8 mouse cellular contexts compared by ENCODE assay signal in genomic region chr8:47713171-47713663, GRCm38 (mm10). TPM values are rescaled to one million over a fixed set of nuclear protein-coding genes. Genes with fewer than 3 reads are reported as not detected.
DNase-seq lines count a peak whose midpoint lies in the region; ATAC-seq and TF ChIP-seq lines count a peak whose summit lies in the region.

No protein-coding gene starts in this region.

- H3K9ac ChIP-seq in liver, embryonic 11.5 days (ENCODE audit: low read depth, low read length) = peak overlapping the region; percentile 84

- H3K27ac ChIP-seq in cerebellum, adult 2 months (ENCODE audit: insufficient read depth, low read length) = peak overlapping the region; percentile 71
- H3K27ac ChIP-seq in hindbrain, embryonic 10.5 days = peak overlapping the region; percentile 96
- H3K27ac ChIP-seq in liver, embryonic 11.5 days (ENCODE audit: low read depth, low read length) = peak overlapping the region; percentile 96

- H3K9me3 ChIP-seq in hindbrain, embryonic 10.5 days = no peaks in the 10 kb centered on the region
- no peaks in the 10 kb centered on the region for H3K9me3 ChIP-seq in liver, embryonic 11.5 days (ENCODE audit: control insufficient read depth, low read length)

- peak overlapping the region; percentile 69 for H3K4me2 ChIP-seq in liver, embryonic 11.5 days
- peak overlapping the region; percentile 76 for H3K4me2 ChIP-seq in myocyte (ENCODE audit: low read depth)

- peak; percentile 53 for ATAC-seq in liver, embryonic 11.5 days (replicated peaks; ENCODE audit: low FRiP score)

- no peak for DNase-seq in cerebellum, adult 2 months
- no peak for DNase-seq in cerebellum, postnatal 14 days
- DNase-seq in 3T3-L1 (ENCODE audit: low read depth, low spot score) = peak; percentile 56
- peak; percentile 53 for DNase-seq in c-Kit-positive CD71-positive TER-119-positive erythroid progenitor cells, embryonic 14.5 days (ENCODE audit: low spot score)
- DNase-seq in hindbrain, embryonic 10.5 days (ENCODE audit: low spot score) = no peak
- DNase-seq in liver, embryonic 11.5 days (ENCODE audit: low spot score) = peak; percentile 76
- no peak for DNase-seq in cerebellum, adult 9-11 months

- H3K4me3 ChIP-seq in cerebellum, adult 2 months (replicated peaks; ENCODE audit: insufficient read depth, low read depth, low read length) = peak overlapping the region; percentile 63
- H3K4me3 ChIP-seq in hindbrain, embryonic 10.5 days = peak overlapping the region; percentile 96
- peak overlapping the region; percentile 96 for H3K4me3 ChIP-seq in liver, embryonic 11.5 days (ENCODE audit: low read depth, low read length)
- peak overlapping the region; percentile 65 for H3K4me3 ChIP-seq in myocyte

- no peak for TF ChIP-seq CTCF in cerebellum, adult 2 months (IDR thresholded peaks at IDR 0.05; ENCODE audit: borderline replicate concordance, insufficient read depth, low read depth, low read length)

- WGBS in cerebellum, adult 2 months = 0% methylated on average over 43 of the region's 44 CpGs
- under 1% methylated on average over 44 of the region's 44 CpGs for WGBS in hindbrain, embryonic 10.5 days
- under 1% methylated on average over 44 of the region's 44 CpGs for WGBS in liver, embryonic 11.5 days

- H3K27me3 ChIP-seq in cerebellum, adult 2 months (ENCODE audit: control insufficient read depth, insufficient read depth, low read length) = no peaks in the 10 kb centered on the region
- no peaks in the 10 kb centered on the region for H3K27me3 ChIP-seq in hindbrain, embryonic 10.5 days (ENCODE audit: insufficient read depth, poor library complexity, severe bottlenecking)
- H3K27me3 ChIP-seq in liver, embryonic 11.5 days (replicated peaks; ENCODE audit: control insufficient read depth, insufficient read depth, low read length) = no peaks in the 10 kb centered on the region
- no peaks in the 10 kb centered on the region for H3K27me3 ChIP-seq in myocyte (ENCODE audit: control insufficient read depth, insufficient read depth, insufficient read length)

- H3K79me2 ChIP-seq in myocyte (ENCODE audit: control insufficient read depth, insufficient read depth) = peaks cover 24% of the 10 kb centered on the region

- H3K4me1 ChIP-seq in cerebellum, adult 2 months (ENCODE audit: control insufficient read depth, insufficient read depth, low read length) = no peaks in the 10 kb centered on the region; the same call in 1 of the 2 replicates
- peaks cover 30% of the 10 kb centered on the region for H3K4me1 ChIP-seq in hindbrain, embryonic 10.5 days (replicated peaks)
- no peaks in the 10 kb centered on the region for H3K4me1 ChIP-seq in liver, embryonic 11.5 days (replicated peaks; ENCODE audit: control insufficient read depth, insufficient read depth, low read length)

- TF ChIP-seq POLR2A in cerebellum, adult 2 months (IDR thresholded peaks at IDR 0.05; ENCODE audit: borderline replicate concordance, insufficient read depth, low read length) = no peak
- TF ChIP-seq POLR2A in myocyte (IDR thresholded peaks at IDR 0.05; ENCODE audit: insufficient read length, low read depth) = no peak

- H3K36me3 ChIP-seq in hindbrain, embryonic 10.5 days = peaks cover 37% of the 10 kb centered on the region
- H3K36me3 ChIP-seq in liver, embryonic 11.5 days (ENCODE audit: control insufficient read depth, insufficient read depth, low read length) = peaks cover 14% of the 10 kb centered on the region; the same call in 1 of the 2 replicates
- peaks cover 30% of the 10 kb centered on the region for H3K36me3 ChIP-seq in myocyte (ENCODE audit: control insufficient read depth, insufficient read depth)

- peak overlapping the region; percentile 50 for H3ac ChIP-seq in myocyte (ENCODE audit: control insufficient read depth, insufficient read length)

TF ChIP-seq in myocyte, 11 proteins besides CTCF, POLR2A, EP300 and RAD21:
- TF ChIP-seq REST (IDR thresholded peaks at IDR 0.05; ENCODE audit: insufficient read depth, insufficient read length) = no peak

RNA-seq across cellular contexts. Expression of gene Cdkn2aip, which starts 0.5 kb away (rescaled TPM):
- 10.3 and 11.1 TPM in 2 replicates for polyA plus RNA-seq in cerebellum, adult 2 months (2012; rRNA removed)
- 39.2 and 39.9 TPM in 2 replicates for polyA plus RNA-seq in hindbrain, embryonic 10.5 days (2016; fragmentation: Nextera tagmentation; extraction: Ambion mirVana)
- 22.2 and 27.9 TPM in 2 replicates for polyA plus RNA-seq in liver, embryonic 11.5 days (2014; fragmentation: Nextera tagmentation; extraction: Ambion mirVana)
- 3.1 TPM for polyA plus RNA-seq in myocyte (2012; fragmentation: generic; extraction: Trizol)

RNA-seq across cellular contexts. Expression of gene Ing2, which starts 37.9 kb away (rescaled TPM):
- polyA plus RNA-seq in cerebellum, adult 2 months (2012; rRNA removed) = 15.4 and 20.4 TPM in 2 replicates
- 11.4 and 11.7 TPM in 2 replicates for polyA plus RNA-seq in hindbrain, embryonic 10.5 days (2016; fragmentation: Nextera tagmentation; extraction: Ambion mirVana)
- polyA plus RNA-seq in liver, embryonic 11.5 days (2014; fragmentation: Nextera tagmentation; extraction: Ambion mirVana) = 10.8 and 12.6 TPM in 2 replicates
- polyA plus RNA-seq in myocyte (2012; fragmentation: generic; extraction: Trizol) = 9.1 TPM

Comparison
In these comparisons a context has a peak if more than half of its experiments do, and no peak if none do; other contexts are left out.
1. DNase-seq: peak in 3T3-L1 (single experiment), c-Kit-positive CD71-positive TER-119-positive erythroid progenitor cells, embryonic 14.5 days (single experiment) and liver, embryonic 11.5 days (single experiment); none in cerebellum, adult 2 months (0 of 2), cerebellum, postnatal 14 days (0 of 2), hindbrain, embryonic 10.5 days (single experiment) and cerebellum, adult 9-11 months (single experiment).
2. Peak in every context shown above with its lines, with median percentiles within 50 percentile points of each other: H3K27ac ChIP-seq and H3K4me3 ChIP-seq.